Comparison of ENCODE assay signal across 10 mouse cellular contexts in the genomic region with DNA sequence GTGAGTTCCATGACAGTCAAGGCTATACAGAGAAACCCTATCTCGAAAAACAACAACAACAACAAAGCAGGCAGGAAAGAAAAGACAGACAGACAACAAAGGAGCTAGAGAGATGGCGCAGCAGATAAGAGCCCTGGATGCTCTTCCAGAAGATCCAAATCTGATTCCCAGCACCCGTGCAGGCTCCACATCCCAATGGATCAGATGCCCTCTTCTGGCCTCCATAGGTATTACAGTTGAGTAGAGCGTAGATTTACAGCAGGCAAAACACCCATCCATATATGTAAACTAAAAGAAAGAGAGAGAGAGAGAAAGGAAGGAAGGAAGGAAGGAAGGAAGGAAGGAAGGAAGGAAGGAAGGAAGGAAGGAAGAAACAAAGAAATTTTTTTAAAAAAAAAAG. TPM values are rescaled to one million over a fixed set of nuclear protein-coding genes. Genes with fewer than 3 reads are reported as not detected.
DNase-seq lines count a peak whose midpoint lies in the region; ATAC-seq and TF ChIP-seq lines count a peak whose summit lies in the region.
"Had no signal": no experiment of that assay in that cellular context is flagged by ENCODE, and none has a peak within 500 bp of the region (broad histone marks: within the 10 kb centered on the region; RNA-seq: fewer than 3 reads in every experiment).

No protein-coding gene starts in this region.

- no peak for TF ChIP-seq POLR2A in ES-Bruce4 (IDR thresholded peaks at IDR 0.05; ENCODE audit: insufficient read depth, low read length)

- H3K9ac ChIP-seq in hindbrain, embryonic 11.5 days (ENCODE audit: low read depth, low read length): no peak overlapping the region
- no peak overlapping the region for H3K9ac ChIP-seq in hindbrain, embryonic 14.5 days
- H3K9ac ChIP-seq in ES-Bruce4 (ENCODE audit: low read depth, poor library complexity, severe bottlenecking): no peak overlapping the region
- H3K9ac ChIP-seq: heart, embryonic 13.5 days; limb, embryonic 13.5 days; neural tube, embryonic 13.5 days had no signal

- no peak for TF ChIP-seq EP300 in ES-Bruce4 (IDR thresholded peaks at IDR 0.05; ENCODE audit: insufficient read depth, low read depth, low read length)

- no peak overlapping the region for H3K4me2 ChIP-seq in hindbrain, embryonic 11.5 days (replicated peaks; ENCODE audit: low read depth, low read length)
- no peak overlapping the region for H3K4me2 ChIP-seq in hindbrain, embryonic 14.5 days (replicated peaks)
- H3K4me2 ChIP-seq: heart, embryonic 13.5 days; limb, embryonic 13.5 days; neural tube, embryonic 13.5 days had no signal

- 41% methylated on average over 4 of the region's 4 CpGs for whole genome bisulfite sequencing in hindbrain, embryonic 11.5 days
- 37% methylated on average over 4 of the region's 4 CpGs for WGBS in hindbrain, embryonic 14.5 days
- WGBS in embryonic facial prominence, embryonic 10.5 days: 37% methylated on average over 4 of the region's 4 CpGs

- no peaks in the 10 kb centered on the region for H3K9me3 ChIP-seq in hindbrain, embryonic 11.5 days (ENCODE audit: control insufficient read depth, low read length)
- H3K9me3 ChIP-seq in hindbrain, embryonic 14.5 days (ENCODE audit: control insufficient read depth, low read length): no peaks in the 10 kb centered on the region
- H3K9me3 ChIP-seq in ES-Bruce4 (replicated peaks; ENCODE audit: control insufficient read depth, insufficient read depth, low read length, poor library complexity, severe bottlenecking): no peaks in the 10 kb centered on the region
- no peaks in the 10 kb centered on the region for H3K9me3 ChIP-seq in embryonic facial prominence, embryonic 10.5 days
- H3K9me3 ChIP-seq: heart, embryonic 13.5 days; neural tube, embryonic 13.5 days had no signal

- H3K27me3 ChIP-seq in hindbrain, embryonic 11.5 days (ENCODE audit: control insufficient read depth, insufficient read depth, low read length): no peaks in the 10 kb centered on the region
- no peaks in the 10 kb centered on the region for H3K27me3 ChIP-seq in hindbrain, embryonic 14.5 days (ENCODE audit: control insufficient read depth, insufficient read depth, low read length)
- no peaks in the 10 kb centered on the region for H3K27me3 ChIP-seq in ES-Bruce4 (ENCODE audit: control insufficient read depth, insufficient read depth, low read length, poor library complexity, severe bottlenecking)
- H3K27me3 ChIP-seq in embryonic facial prominence, embryonic 10.5 days (replicated peaks; ENCODE audit: low read depth, poor library complexity, severe bottlenecking): no peaks in the 10 kb centered on the region
- H3K27me3 ChIP-seq: heart, embryonic 13.5 days; limb, embryonic 13.5 days; neural tube, embryonic 13.5 days had no signal

- H3K27ac ChIP-seq in hindbrain, embryonic 11.5 days (ENCODE audit: low read depth, low read length): no peak overlapping the region
- no peak overlapping the region for H3K27ac ChIP-seq in hindbrain, embryonic 14.5 days
- H3K27ac ChIP-seq in ES-Bruce4 (ENCODE audit: insufficient read depth, low read length): no peak overlapping the region
- H3K27ac ChIP-seq in embryonic facial prominence, embryonic 10.5 days (replicated peaks): no peak overlapping the region
- H3K27ac ChIP-seq: heart, embryonic 13.5 days; limb, embryonic 13.5 days; neural tube, embryonic 13.5 days had no signal

- TF ChIP-seq CTCF in ES-Bruce4 (IDR thresholded peaks at IDR 0.05; ENCODE audit: low read depth, low read length): peak; percentile 68

- DNase-seq in hindbrain, embryonic 11.5 days (ENCODE audit: low spot score): peak; percentile 74
- no peak for DNase-seq in hindbrain, embryonic 14.5 days (ENCODE audit: low spot score)
- peak; percentile 51 for DNase-seq in 416B (ENCODE audit: low read depth)
- DNase-seq in embryonic facial prominence, embryonic 10.5 days (ENCODE audit: low spot score): peak; percentile 38
- DNase-seq in left cerebral cortex, postnatal 25 days (ENCODE audit: low spot score in 2 of 2): no peak
- DNase-seq in frontal cortex, postnatal 36 days (ENCODE audit: low spot score in 2 of 2): no peak

- no peak overlapping the region for H3K4me3 ChIP-seq in hindbrain, embryonic 11.5 days (ENCODE audit: low read depth, low read length)
- no peak overlapping the region for H3K4me3 ChIP-seq in hindbrain, embryonic 14.5 days (replicated peaks; ENCODE audit: low read length)
- H3K4me3 ChIP-seq in ES-Bruce4 (ENCODE audit: low read depth, low read length): no peak overlapping the region
- H3K4me3 ChIP-seq in embryonic facial prominence, embryonic 10.5 days: no peak overlapping the region
- H3K4me3 ChIP-seq: heart, embryonic 13.5 days; limb, embryonic 13.5 days; neural tube, embryonic 13.5 days had no signal

- H3K36me3 ChIP-seq in hindbrain, embryonic 11.5 days (ENCODE audit: control insufficient read depth, insufficient read depth, low read length): no peaks in the 10 kb centered on the region
- no peaks in the 10 kb centered on the region for H3K36me3 ChIP-seq in hindbrain, embryonic 14.5 days (replicated peaks; ENCODE audit: control insufficient read depth, insufficient read depth)
- H3K36me3 ChIP-seq in ES-Bruce4 (ENCODE audit: control insufficient read depth, insufficient read depth, low read length, poor library complexity, severe bottlenecking): no peaks in the 10 kb centered on the region
- no peaks in the 10 kb centered on the region for H3K36me3 ChIP-seq in embryonic facial prominence, embryonic 10.5 days (replicated peaks)
- H3K36me3 ChIP-seq: heart, embryonic 13.5 days; limb, embryonic 13.5 days; neural tube, embryonic 13.5 days had no signal

- no peaks in the 10 kb centered on the region for H3K4me1 ChIP-seq in hindbrain, embryonic 11.5 days (replicated peaks; ENCODE audit: control insufficient read depth, insufficient read depth, low read length)
- H3K4me1 ChIP-seq in hindbrain, embryonic 14.5 days (replicated peaks; ENCODE audit: control insufficient read depth, insufficient read depth, low read length): no peaks in the 10 kb centered on the region
- H3K4me1 ChIP-seq in ES-Bruce4 (ENCODE audit: control insufficient read depth, insufficient read depth, low read length): no peaks in the 10 kb centered on the region
- no peaks in the 10 kb centered on the region for H3K4me1 ChIP-seq in embryonic facial prominence, embryonic 10.5 days
- H3K4me1 ChIP-seq: heart, embryonic 13.5 days; limb, embryonic 13.5 days; neural tube, embryonic 13.5 days had no signal

- intact Hi-C loops in left cerebral cortex, postnatal 25 days (cut with DNase I): no loop called here

- no peak for ATAC-seq in hindbrain, embryonic 11.5 days (ENCODE audit: low FRiP score)
- ATAC-seq in hindbrain, embryonic 14.5 days (ENCODE audit: low FRiP score): no peak

RNA-seq across cellular contexts. Expression of a gene that starts 51.2 kb away (rescaled TPM):
- polyA plus RNA-seq in hindbrain, embryonic 11.5 days (2014; fragmentation: Nextera tagmentation; extraction: Ambion mirVana): not detected in 2 replicates
- 0.22 TPM in 1 of 2 replicates, not detected in the other for polyA plus RNA-seq in hindbrain, embryonic 14.5 days (2014; fragmentation: Nextera tagmentation; extraction: Ambion mirVana)
- polyA plus RNA-seq in ES-Bruce4 (2011; ENCODE audit: insufficient read depth, insufficient read length, low read depth, missing spikeins): not detected in 2 replicates
- polyA plus RNA-seq in embryonic facial prominence, embryonic 10.5 days (2016; fragmentation: Nextera tagmentation; extraction: Ambion mirVana): 0.07 and 0.16 TPM in 2 replicates
- not detected for total RNA-seq in left cerebral cortex, postnatal 25 days (2021)
- polyA plus RNA-seq: heart, embryonic 13.5 days; limb, embryonic 13.5 days; neural tube, embryonic 13.5 days had no signal

Comparison
In these comparisons a context has a peak if more than half of its experiments do, and no peak if none do; other contexts are left out.
1. DNase-seq: peak in hindbrain, embryonic 11.5 days (single experiment), 416B (single experiment) and embryonic facial prominence, embryonic 10.5 days (single experiment); none in hindbrain, embryonic 14.5 days (single experiment), left cerebral cortex, postnatal 25 days (0 of 2) and frontal cortex, postnatal 36 days (0 of 2).